Mouse (Mus musculus): ENCODE data around the gene Tnni1.

Gene Tnni1

GRCm38 (mm10) chr1:135778780-135779535 lies at the start of gene Tnni1:
Gene Tnni1, plus strand, starts transcription at chr1:135779434.
- peak in 1 of 2 experiments; percentile 39 for DNase-seq (ENCODE audit: low spot score in 2 of 2)

- DNase-seq (ENCODE audit: low spot score in 2 of 2): no peak
These were observed 49.4 kb upstream of the Tnni1 start for GRCm38 (mm10) chr1:135729821-135730220.

DNA sequence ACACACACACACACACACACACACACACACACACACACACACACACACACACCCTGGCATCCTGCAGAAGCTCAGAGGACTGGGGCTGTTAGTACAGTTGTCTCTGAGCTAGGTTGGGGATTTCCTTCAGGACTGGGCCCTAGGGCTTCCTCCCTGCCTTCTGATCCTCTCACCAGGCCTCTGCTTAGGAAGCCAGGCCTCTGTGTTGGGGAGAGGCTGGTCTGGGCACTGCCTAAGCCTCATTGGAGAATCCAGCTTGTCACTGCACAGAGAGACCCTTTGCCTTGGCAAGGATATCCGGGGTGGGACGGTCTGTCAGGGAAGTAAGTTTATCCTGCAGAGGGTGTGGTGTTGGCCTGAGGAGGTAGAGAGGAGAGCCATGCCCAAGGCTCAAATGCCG lies 48.9 kb upstream of the Tnni1 start:
- DNase-seq (ENCODE audit: low spot score in 2 of 2): no peak

- no peak for DNase-seq (ENCODE audit: low spot score in 2 of 2)
These were observed 47.8 kb upstream of the Tnni1 start for GRCm38 (mm10) chr1:135731393-135731792.

- DNase-seq (ENCODE audit: low spot score in 2 of 2): peak in 1 of 2 experiments; percentile 51
These were observed 47.1 kb upstream of the Tnni1 start for GRCm38 (mm10) chr1:135731897-135732684.

- DNase-seq (ENCODE audit: low spot score in 2 of 2): peak; percentile 84 to 86
These were observed 44.9 kb upstream of the Tnni1 start for GRCm38 (mm10) chr1:135734225-135734937.

- DNase-seq (ENCODE audit: low spot score in 2 of 2): no peak
These were observed 43.8 kb upstream of the Tnni1 start for GRCm38 (mm10) chr1:135735460-135735859.

- no peak for DNase-seq (ENCODE audit: low spot score in 2 of 2)
These were observed 34.2 kb upstream of the Tnni1 start for GRCm38 (mm10) chr1:135744987-135745386.

GRCm38 (mm10) chr1:135746248-135746647 lies 33.0 kb upstream of the Tnni1 start:
- DNase-seq (ENCODE audit: low spot score in 2 of 2): no peak

DNA sequence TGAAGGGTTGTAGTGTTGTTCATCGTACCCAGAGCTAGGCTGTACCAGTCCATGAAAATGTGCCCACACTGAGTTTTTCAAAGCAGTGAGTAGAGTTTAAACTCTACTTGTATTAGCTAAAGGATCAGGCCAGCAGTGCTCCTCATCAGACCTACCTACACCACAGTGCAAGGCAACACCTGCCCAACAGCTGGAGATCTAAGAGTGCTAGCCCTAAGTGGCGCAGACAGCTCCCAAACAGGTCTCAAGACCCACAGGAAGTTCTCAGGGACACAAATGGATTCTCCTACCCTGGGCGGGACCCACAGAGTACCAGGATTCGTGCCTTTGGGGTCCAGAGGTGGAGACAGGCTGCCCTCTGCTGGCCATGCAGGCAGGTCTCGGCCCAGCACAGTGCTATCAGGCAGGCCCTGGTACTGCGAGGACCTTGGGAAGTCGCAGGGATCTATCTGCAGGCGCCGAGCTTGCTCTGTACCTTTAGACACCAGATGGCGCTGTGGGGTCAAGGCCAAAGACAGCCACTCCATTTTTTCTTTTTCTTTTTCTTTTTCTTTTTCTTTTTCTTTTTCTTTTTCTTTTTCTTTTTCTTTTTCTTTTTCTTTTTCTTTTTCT lies 26.4 kb upstream of the Tnni1 start:
- peak; percentile 94 for DNase-seq (ENCODE audit: low spot score in 2 of 2)

- no peak for DNase-seq (ENCODE audit: low spot score in 2 of 2)
These were observed 23.9 kb upstream of the Tnni1 start for GRCm38 (mm10) chr1:135755287-135755686.

GRCm38 (mm10) chr1:135755913-135756312 lies 23.3 kb upstream of the Tnni1 start:
- DNase-seq (ENCODE audit: low spot score in 2 of 2): no peak

DNA sequence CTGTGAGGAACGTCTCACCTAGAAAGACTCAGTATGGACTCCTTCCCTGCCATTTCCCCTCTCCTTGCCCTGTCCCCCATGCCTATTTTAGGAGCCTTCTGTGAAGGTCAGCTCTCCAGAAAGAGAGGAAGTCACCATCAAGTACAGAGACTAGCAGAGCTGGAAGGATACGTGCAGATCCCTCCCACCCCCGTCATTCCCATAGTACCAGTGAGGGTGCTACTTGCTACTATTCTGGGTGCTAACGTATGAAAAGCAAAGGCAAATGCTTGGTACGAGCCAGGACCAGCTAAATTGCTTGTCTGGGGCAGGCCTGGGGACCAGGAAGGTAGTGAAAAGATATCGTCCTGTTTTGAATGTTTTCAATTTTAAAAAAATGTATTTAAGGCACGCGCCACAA lies 21.9 kb upstream of the Tnni1 start:
- no peak for DNase-seq (ENCODE audit: low spot score in 2 of 2)

DNA sequence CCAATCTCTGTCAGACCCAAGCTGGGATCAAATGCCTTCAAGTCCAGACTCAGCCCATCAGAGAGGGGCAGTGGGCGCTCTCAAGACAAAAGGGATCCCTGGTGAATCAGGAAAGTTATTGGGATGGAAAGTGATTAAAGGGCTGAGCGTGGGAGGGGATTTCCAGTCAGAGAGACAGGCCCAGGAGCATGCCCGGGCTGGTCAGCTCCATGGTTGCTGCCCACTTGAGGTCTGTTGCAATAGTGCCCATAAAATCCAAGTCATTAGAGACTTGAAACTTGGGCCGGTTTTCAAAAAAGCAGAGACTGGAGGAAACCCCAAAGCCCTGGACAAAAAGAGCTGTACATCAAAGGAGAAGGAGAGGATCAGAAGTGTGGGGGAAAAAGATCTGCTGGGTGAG lies 19.5 kb upstream of the Tnni1 start:
- DNase-seq (ENCODE audit: low spot score in 2 of 2): no peak

DNA sequence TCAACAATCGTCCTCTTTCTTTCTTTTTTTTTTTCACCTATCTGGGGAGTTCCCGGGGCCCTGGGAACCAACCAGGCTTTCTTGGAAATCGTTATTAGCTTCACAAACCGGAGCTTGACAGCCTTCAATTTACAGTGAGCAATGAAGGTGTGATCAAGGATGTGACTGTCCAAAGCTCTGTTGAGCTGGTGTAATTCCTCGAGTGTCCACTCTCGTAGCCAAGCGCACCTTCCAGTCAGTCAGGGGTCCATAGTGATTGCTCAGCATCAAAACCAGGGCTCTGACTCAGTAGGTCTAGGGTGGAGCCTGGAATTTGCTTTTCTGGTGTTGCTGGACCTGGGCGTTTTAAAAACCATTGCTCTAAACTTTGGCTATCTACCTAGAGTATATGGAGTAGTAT lies 19.0 kb upstream of the Tnni1 start:
- no peak for DNase-seq (ENCODE audit: low spot score in 2 of 2)

DNA sequence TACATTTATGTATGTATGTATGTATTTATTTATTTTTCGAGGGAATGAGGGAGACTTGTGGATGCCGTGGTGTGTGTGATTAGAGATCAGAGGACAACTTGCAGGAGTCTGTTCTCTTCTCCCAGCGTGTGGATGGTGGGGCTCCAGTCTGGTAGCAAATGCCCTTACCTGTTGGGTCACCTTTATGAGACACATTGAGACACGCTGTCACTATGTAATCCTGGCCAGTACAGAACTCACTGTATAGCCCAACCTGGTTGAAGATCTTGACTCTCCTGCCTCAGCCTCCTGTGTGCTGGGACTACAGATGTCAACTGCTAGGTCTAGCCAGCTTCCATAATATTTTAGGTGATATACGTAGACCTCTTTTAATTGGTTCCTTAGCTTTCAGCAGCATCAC lies 17.5 kb upstream of the Tnni1 start:
- DNase-seq (ENCODE audit: low spot score in 2 of 2): no peak

DNA sequence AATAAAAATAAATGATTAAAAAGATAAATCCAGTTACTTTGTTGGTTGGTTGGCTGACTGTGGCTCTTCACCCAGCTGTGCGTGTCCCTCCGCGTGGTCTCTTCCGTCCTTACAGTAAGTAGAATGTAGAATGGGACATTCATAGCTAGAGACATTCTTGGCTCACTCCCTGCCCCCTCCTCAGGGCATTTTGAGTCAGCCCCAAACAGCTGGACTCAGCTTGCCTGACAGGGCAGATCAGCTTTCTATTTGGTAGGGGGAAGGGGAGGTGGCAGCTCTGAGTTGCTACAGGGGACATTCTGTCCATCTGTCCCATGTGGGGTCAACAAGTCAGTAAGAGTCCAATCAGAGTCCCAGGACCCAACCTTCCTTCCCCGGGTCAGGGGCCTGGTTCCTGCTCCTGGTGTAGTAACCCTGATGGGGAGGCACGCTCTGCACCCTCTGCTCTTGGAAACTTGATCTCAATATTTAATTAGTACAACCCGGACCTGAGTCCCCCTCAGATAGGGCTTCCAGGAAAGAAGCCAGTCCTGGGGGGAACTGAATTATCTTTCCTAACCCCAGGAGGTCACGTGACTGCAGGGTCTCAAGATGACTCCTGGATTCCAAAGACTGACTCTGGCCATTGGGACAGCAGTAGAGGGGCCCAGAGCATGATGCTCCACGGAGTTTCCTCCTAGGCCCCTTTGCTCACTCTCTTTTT lies 15.6 kb upstream of the Tnni1 start:
- DNase-seq (ENCODE audit: low spot score in 2 of 2): no peak

DNA sequence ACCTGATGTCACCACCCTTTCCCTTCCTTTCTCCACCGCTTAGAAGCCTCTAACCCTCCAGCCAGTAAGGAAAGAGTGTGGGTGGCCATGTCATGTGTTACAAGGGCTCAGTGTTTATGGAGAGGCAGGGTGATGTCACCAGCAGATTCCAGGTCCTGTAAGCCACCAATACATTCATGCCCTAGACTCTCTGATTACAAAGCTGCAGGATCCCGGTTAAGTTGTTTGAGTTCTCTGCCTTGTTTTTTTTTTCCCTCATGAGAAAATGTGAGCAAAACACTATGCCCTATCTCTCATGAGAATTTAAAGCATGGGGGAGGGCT lies 15.1 kb upstream of the Tnni1 start:
- DNase-seq (ENCODE audit: low spot score in 2 of 2): no peak

DNA sequence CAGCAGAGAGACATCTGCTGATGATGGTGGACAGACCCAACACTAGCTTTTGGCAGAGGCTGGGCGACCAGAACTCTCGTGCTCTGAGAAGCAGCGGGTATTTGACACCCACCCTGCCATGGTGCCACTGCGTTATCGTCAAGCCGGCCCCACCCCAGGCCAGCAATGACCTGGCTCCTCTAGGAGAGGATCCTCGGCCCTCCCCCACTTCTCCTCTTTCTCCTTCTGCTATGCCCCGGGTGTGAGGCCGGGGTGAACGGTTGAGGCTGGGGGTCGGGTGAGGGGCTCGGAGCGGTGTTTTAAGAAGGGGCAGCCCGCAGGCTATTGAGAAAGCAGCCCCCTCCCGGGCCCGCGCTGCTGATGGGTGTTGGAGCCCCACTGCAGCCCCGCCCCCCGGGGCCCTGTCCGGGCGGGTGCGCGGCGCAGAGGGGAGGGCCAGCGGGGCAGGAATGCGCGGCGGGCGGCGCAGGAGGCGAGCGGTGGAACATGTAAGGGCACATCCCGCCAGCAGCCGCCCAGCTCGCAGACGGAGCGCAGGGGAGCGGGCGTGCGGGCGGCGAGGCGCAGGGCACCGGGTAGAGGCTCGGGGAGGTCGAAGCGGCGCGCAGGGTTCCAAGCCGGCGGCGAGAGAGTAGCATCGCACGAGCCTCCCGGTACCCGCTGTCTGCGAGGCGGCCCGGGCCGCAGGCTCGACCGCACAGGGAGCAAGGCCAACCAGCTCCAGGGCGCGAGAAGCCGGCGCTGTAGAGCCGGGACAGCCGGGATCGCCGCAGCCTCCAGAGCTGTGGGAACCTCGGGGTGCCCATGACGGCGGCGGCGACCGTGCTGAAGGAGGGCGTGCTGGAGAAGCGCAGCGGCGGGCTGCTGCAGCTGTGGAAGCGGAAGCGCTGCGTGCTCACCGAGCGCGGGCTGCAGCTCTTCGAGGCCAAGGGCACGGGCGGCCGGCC lies 13.3 kb upstream of the Tnni1 start, which contains the start of gene Phlda3:
Gene Phlda3 (plus strand): TSS at position 475 of the 947 bp plus-strand sequence.
- DNase-seq (ENCODE audit: low spot score in 2 of 2): peak; percentile 56 to 70

DNA sequence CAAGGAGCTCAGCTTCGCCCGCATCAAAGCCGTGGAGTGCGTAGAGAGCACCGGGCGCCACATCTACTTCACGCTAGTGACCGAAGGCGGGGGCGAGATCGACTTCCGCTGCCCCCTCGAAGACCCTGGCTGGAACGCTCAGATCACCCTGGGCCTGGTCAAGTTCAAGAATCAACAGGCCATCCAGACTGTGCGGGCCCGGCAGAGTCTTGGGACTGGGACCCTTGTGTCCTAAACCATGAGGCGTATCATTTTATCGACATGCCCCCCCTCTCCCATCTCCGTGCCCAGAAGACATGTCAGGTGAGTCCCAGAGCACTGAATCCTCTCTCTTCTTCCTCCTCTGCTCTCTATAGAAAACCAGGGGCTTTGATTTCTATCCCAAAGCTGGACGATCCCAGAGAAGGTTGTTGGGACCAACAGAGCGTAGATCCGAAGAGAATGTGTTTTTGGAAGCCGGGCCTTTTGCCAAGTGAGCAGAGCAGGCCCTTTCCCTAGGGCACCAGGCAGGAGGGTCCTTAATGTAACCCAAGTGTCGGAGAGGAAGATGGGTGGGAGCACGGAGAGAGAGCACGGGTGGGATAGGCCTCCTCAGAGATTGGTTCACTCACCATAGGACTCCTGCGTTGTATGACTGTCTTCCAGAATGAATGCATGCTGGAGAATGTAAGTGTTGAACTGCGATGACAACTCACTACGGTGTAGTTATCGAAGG lies 12.5 kb upstream of the Tnni1 start:
- DNase-seq (ENCODE audit: low spot score in 2 of 2): no peak

All from right cerebral cortex, postnatal 10 days (tissue).